Mouse (Mus musculus) liver, postnatal 0 days (tissue): ENCODE measurements around the gene Kirrel3.

Source experiments
- CTCF ChIP-seq: sonication (generic); IDR thresholded peaks from 2 replicates; pipeline ENCODE4 v1.5.1; 2016; ENCODE audit warnings: antibody characterized with exemption, low read depth
- EP300 ChIP-seq: IDR thresholded peaks from 2 replicates; pipeline ENCODE4 v1.6.1; 2016; ENCODE audit warnings: antibody characterized with exemption, low read depth, mild to moderate bottlenecking

DNA sequence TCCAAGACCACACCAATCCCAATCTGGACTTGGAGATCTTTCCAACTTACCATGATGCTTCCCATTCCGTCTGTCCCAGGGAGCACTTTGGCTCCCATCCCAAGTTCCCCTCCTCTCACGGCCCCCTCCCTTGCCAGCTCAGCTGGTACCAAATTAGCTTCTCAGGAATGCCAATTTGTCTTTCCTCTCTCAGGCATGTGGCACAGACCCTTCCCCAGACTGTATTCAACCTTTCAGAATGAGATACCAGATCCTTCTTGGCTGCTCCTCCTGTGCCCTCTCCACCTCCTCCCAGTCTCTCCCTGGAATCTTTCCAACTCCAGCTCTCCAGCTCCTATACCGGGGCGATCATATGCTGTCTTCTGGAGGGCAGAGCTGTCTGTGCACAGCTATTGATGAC is 264.2 kb downstream of the Kirrel3 start:
- TF ChIP-seq CTCF, result no peak
- no peak for TF ChIP-seq EP300
